Mouse (Mus musculus) bone marrow, adult 2 months (tissue): ENCODE results near the gene Nemp2.
"Not testable (repeated sequence)": the region's sequence is repeated elsewhere in the genome, so short reads cannot be mapped to it uniquely, and the experiment has no call there.

Experiments
- CTCF ChIP-seq: fragments of 200-500 bp; IDR thresholded peaks from 2 replicates; pipeline ENCODE4 v1.5.1; 2011; ENCODE audit warnings: low read length, control low read depth; ENCODE audit not compliant: control insufficient read depth, insufficient read depth
- POLR2A ChIP-seq: fragments of 200-500 bp; IDR thresholded peaks from 2 replicates; pipeline ENCODE4 v1.6.1; 2011; ENCODE audit warnings: low read depth, mild to moderate bottlenecking, control low read depth, low read length, borderline replicate concordance; ENCODE audit not compliant: control insufficient read depth

DNA sequence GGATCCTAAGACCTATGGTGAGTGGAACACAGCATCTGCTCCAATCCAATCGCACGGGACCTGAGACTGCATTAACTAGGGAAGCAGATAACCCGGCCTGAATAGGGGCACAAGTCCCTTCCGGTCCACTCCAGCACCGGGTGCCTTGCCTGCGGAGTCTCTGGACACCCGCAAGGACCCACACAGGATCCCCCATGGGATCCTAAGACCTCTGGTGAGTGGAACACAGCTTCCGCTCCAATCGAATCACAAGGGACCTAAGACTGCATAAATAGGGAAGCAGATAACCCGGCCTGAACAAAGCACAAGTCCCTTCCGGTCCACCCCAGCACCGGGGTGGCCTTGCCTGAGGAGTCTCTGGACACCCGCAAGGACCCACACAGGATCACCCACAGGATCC, 64.0 kb downstream of the Nemp2 start:
- TF ChIP-seq POLR2A, CTCF: not testable (repeated sequence)
